Mouse (Mus musculus) G1E (cell line): ENCODE measurements around the gene Zdhhc24. TPM values are rescaled to one million over a fixed set of nuclear protein-coding genes. Genes with fewer than 3 reads are reported as not detected.
"Not testable (repeated sequence)": the region's sequence is repeated elsewhere in the genome, so short reads cannot be mapped to it uniquely, and the experiment has no call there.

Experiments used
- ATAC-seq: 2 replicates; pipeline ENCODE4 v1.8.0; 2016; ENCODE audit warnings: mild to moderate bottlenecking; ENCODE audit not compliant: insufficient number of reproducible peaks, poor library complexity, low FRiP score, severe bottlenecking; ENCODE audit errors: extremely low read depth
- DNase-seq: peaks from one replicate; pipeline ENCODE4 v3.0.0; 2012; ENCODE audit warnings: low spot score
- H3K27me3 ChIP-seq: 2 replicates; pipeline ENCODE4 v1.6.1; 2012; ENCODE audit warnings: mild to moderate bottlenecking, low read length, inconsistent platforms; ENCODE audit not compliant: insufficient read depth
- H3K36me3 ChIP-seq: replicated peaks from 2 replicates; pipeline ENCODE3; 2012; ENCODE audit warnings: mild to moderate bottlenecking, inconsistent platforms
- H3K4me1 ChIP-seq: 2 replicates; pipeline ENCODE4 v1.6.1; 2012; ENCODE audit warnings: low read depth, low read length, inconsistent platforms, mixed read lengths; ENCODE audit not compliant: insufficient read depth
- H3K4me3 ChIP-seq: 2 replicates; pipeline ENCODE4 v1.5.1; 2012; ENCODE audit warnings: low read depth, mild to moderate bottlenecking, inconsistent platforms, low read length, moderate library complexity, mixed read lengths
- H3K9me3 ChIP-seq: replicated peaks from 2 replicates; pipeline ENCODE4 v1.6.1; 2012; ENCODE audit warnings: inconsistent platforms
- CTCF ChIP-seq: IDR thresholded peaks from 2 replicates; pipeline ENCODE4 v1.5.1; 2012; ENCODE audit warnings: low read depth, low read length, inconsistent platforms, mixed read lengths
- GATA1 ChIP-seq: IDR thresholded peaks from 2 replicates; pipeline ENCODE4 v1.6.1; 2012; ENCODE audit warnings: borderline replicate concordance, low read length, inconsistent platforms, mixed read lengths
- GATA2 ChIP-seq: IDR thresholded peaks from 2 replicates; pipeline ENCODE4 v1.6.1; 2012; ENCODE audit warnings: low read depth, low read length, inconsistent platforms, borderline replicate concordance
- POLR2AphosphoS5 ChIP-seq: IDR thresholded peaks from 2 replicates; pipeline ENCODE4 v1.6.1; 2012; ENCODE audit warnings: low read depth, low read length, inconsistent platforms; ENCODE audit not compliant: insufficient replicate concordance
- TAL1 ChIP-seq: conservative IDR thresholded peaks from 2 replicates; pipeline ENCODE4 v1.6.1; 2012; ENCODE audit warnings: low read depth, low read length, inconsistent platforms, mixed read lengths
- polyA plus RNA-seq: library from polyadenylated mRNA; stranded (reverse); fragments of >175 nt; gene quantifications from 2 replicates; pipeline ENCODE4 v1.2.3, GENCODE M21; 2012
- total RNA-seq, 2 experiments: library from RNA; stranded (forward) in 1 of 2; stranded (reverse) in 1 of 2; fragments of 200-1000 nt in 1 of 2; fragments of >200 nt in 1 of 2; fragmentation: Nextera tagmentation in 1 of 2; gene quantifications; 2 replicates each; pipeline ENCODE4 v1.2.3; 2014 to 2017

The Zdhhc24 gene
- total and polyA plus RNA-seq, 3 experiments = 2.0 to 19.5 (median 13.9) TPM

GRCm38 (mm10) chr19:4854552-4855469 is 23.7 kb upstream of the Zdhhc24 start, which contains the start of gene Ctsf:
TSS of gene Ctsf (plus strand) at chr19:4855130.
- H3K4me3 ChIP-seq = no peak within 1 kb of the TSS
- no peaks in the 10 kb centered on the region for H3K9me3 ChIP-seq
- ATAC-seq = no peak
- no peaks in the 10 kb centered on the region for H3K36me3 ChIP-seq
- no peak for DNase-seq
- H3K4me1 ChIP-seq = peaks cover 8% of the 10 kb centered on the region
- TF ChIP-seq GATA1 (no peak), CTCF (no peak), TAL1 (no peak), POLR2AphosphoS5 (no peak), GATA2 (no peak)
- peaks cover 62% of the 10 kb centered on the region for H3K27me3 ChIP-seq

GRCm38 (mm10) chr19:4855470-4855820 is 23.0 kb upstream of the Zdhhc24 start:
- no peak for ATAC-seq
- no peaks in the 10 kb centered on the region for H3K9me3 ChIP-seq
- peaks cover 62% of the 10 kb centered on the region for H3K27me3 ChIP-seq
- no peak for DNase-seq
- peaks cover 8% of the 10 kb centered on the region for H3K4me1 ChIP-seq
- H3K36me3 ChIP-seq = no peaks in the 10 kb centered on the region
- TF ChIP-seq GATA1 = no peak
- no peak for TF ChIP-seq POLR2AphosphoS5
- no peak for TF ChIP-seq CTCF
- no peak for TF ChIP-seq GATA2
- TF ChIP-seq TAL1 = no peak
- H3K4me3 ChIP-seq = no peak overlapping the region

- Histone ChIP-seq H3K27me3 (peaks cover 59% of the 10 kb centered on the region), H3K36me3 (no peaks in the 10 kb centered on the region), H3K4me1 (peaks cover 8% of the 10 kb centered on the region), H3K4me3 (no peak overlapping the region), H3K9me3 (no peaks in the 10 kb centered on the region)
- TF ChIP-seq GATA2 (no peak), CTCF (no peak), TAL1 (no peak), POLR2AphosphoS5 (no peak), GATA1 (no peak)
- no peak for DNase-seq
- ATAC-seq = no peak
Observed at GRCm38 (mm10) chr19:4855951-4856350, 22.5 kb upstream of the Zdhhc24 start.

- ATAC-seq (no peak), DNase-seq (no peak)
- Histone ChIP-seq H3K36me3 (no peaks in the 10 kb centered on the region), H3K9me3 (no peaks in the 10 kb centered on the region), H3K4me1 (peaks cover 8% of the 10 kb centered on the region), H3K4me3 (no peak overlapping the region), H3K27me3 (peaks cover 68% of the 10 kb centered on the region)
- TF ChIP-seq POLR2AphosphoS5 (no peak), GATA1 (no peak), TAL1 (no peak)
Observed at GRCm38 (mm10) chr19:4859081-4859480, 19.4 kb upstream of the Zdhhc24 start.

- H3K9me3 ChIP-seq = no peaks in the 10 kb centered on the region
- no peaks in the 10 kb centered on the region for H3K36me3 ChIP-seq
- no peak for TF ChIP-seq GATA1
- no peak for TF ChIP-seq CTCF
- TF ChIP-seq POLR2AphosphoS5 = no peak
- TF ChIP-seq GATA2 = no peak
- no peak for TF ChIP-seq TAL1
- no peak overlapping the region for H3K4me3 ChIP-seq
- ATAC-seq = no peak
- no peak for DNase-seq
- peaks cover 63% of the 10 kb centered on the region for H3K27me3 ChIP-seq
- H3K4me1 ChIP-seq = peaks cover 7% of the 10 kb centered on the region
Observed at GRCm38 (mm10) chr19:4863048-4863447, 15.4 kb upstream of the Zdhhc24 start.

- Histone ChIP-seq H3K9me3 (no peaks in the 10 kb centered on the region), H3K4me3 (no peak overlapping the region), H3K4me1 (peaks cover 3% of the 10 kb centered on the region), H3K36me3 (no peaks in the 10 kb centered on the region), H3K27me3 (peaks cover 57% of the 10 kb centered on the region)
- ATAC-seq (no peak), DNase-seq (no peak)
- TF ChIP-seq POLR2AphosphoS5 (no peak), CTCF (no peak), GATA2 (no peak), GATA1 (no peak), TAL1 (no peak)
Observed at GRCm38 (mm10) chr19:4865147-4865546, 13.3 kb upstream of the Zdhhc24 start.

- H3K36me3 ChIP-seq, H3K9me3 ChIP-seq, DNase-seq, H3K4me3 ChIP-seq, ATAC-seq: not testable (repeated sequence)
- Histone ChIP-seq H3K27me3 (peaks cover 41% of the 10 kb centered on the region), H3K4me1 (peaks cover 18% of the 10 kb centered on the region)
Observed at GRCm38 (mm10) chr19:4874613-4875012, 3.9 kb upstream of the Zdhhc24 start.
